ENCODE assay signal across 8 mouse cellular contexts in genomic region chr10:13983631-13984030, GRCm38 (mm10). TPM values are rescaled to one million over a fixed set of nuclear protein-coding genes. Genes with fewer than 3 reads are reported as not detected.
DNase-seq lines count a peak whose midpoint lies in the region; ATAC-seq and TF ChIP-seq lines count a peak whose summit lies in the region.

No protein-coding gene starts in this region.

- TF ChIP-seq CTCF in layer of hippocampus, adult 2 months (conservative IDR thresholded peaks at IDR 0.05): no peak

- no peak overlapping the region for H3K4me3 ChIP-seq in layer of hippocampus, adult 2 months
- H3K4me3 ChIP-seq in hindbrain, embryonic 15.5 days: no peak overlapping the region
- no peak overlapping the region for H3K4me3 ChIP-seq in liver, embryonic 16.5 days (ENCODE audit: low read depth, low read length)

- H3K4me2 ChIP-seq in hindbrain, embryonic 15.5 days: peak overlapping the region; percentile 72
- H3K4me2 ChIP-seq in liver, embryonic 16.5 days (ENCODE audit: low read depth, low read length): 0 out of 2 replicates have a peak overlapping the region, but pooled peaks have one; percentile 71

- no peak overlapping the region for H3K9ac ChIP-seq in hindbrain, embryonic 15.5 days
- H3K9ac ChIP-seq in liver, embryonic 16.5 days (ENCODE audit: low read depth, low read length): no peak overlapping the region

- no peaks in the 10 kb centered on the region for H3K27me3 ChIP-seq in hindbrain, embryonic 15.5 days
- no peaks in the 10 kb centered on the region for H3K27me3 ChIP-seq in liver, embryonic 16.5 days (ENCODE audit: control insufficient read depth, insufficient read depth, low read depth, low read length)

- H3K9me3 ChIP-seq in hindbrain, embryonic 15.5 days: no peaks in the 10 kb centered on the region
- H3K9me3 ChIP-seq in liver, embryonic 16.5 days (replicated peaks; ENCODE audit: control insufficient read depth, low read length): no peaks in the 10 kb centered on the region

- 32% methylated on average over 12 of the region's 12 CpGs for whole genome bisulfite sequencing in hindbrain, embryonic 15.5 days
- 25% methylated on average over 12 of the region's 12 CpGs for WGBS in liver, embryonic 16.5 days (ENCODE audit: insufficient replicate concordance)

- H3K4me1 ChIP-seq in hindbrain, embryonic 15.5 days (replicated peaks): peaks cover 17% of the 10 kb centered on the region
- peaks cover 2% of the 10 kb centered on the region; the same call in 1 of the 2 replicates for H3K4me1 ChIP-seq in liver, embryonic 16.5 days (ENCODE audit: control insufficient read depth, low read depth, low read length)

- DNase-seq in layer of hippocampus, adult 2 months (ENCODE audit: low spot score in 2 of 2): no peak
- DNase-seq in layer of hippocampus, postnatal 14 days (ENCODE audit: low spot score in 2 of 2): no peak
- peak; percentile 49 for DNase-seq in embryo, embryonic 11 days
- peak; percentile 25 for DNase-seq in neural tube, embryonic 10.5 days (ENCODE audit: extremely low spot score, low spot score)
- DNase-seq in c-Kit-positive CD71-positive TER-119-positive erythroid progenitor cells, embryonic 14.5 days (ENCODE audit: low spot score): no peak
- DNase-seq in urinary bladder, postnatal 10 days (ENCODE audit: low spot score): no peak

- H3K27ac ChIP-seq in layer of hippocampus, adult 2 months: peak overlapping the region; percentile 94
- peak overlapping the region; percentile 77; the same call in 1 of the 2 replicates for H3K27ac ChIP-seq in hindbrain, embryonic 15.5 days (replicated peaks)
- H3K27ac ChIP-seq in liver, embryonic 16.5 days (ENCODE audit: low read length): no peak overlapping the region; the same call in 1 of the 2 replicates

- H3K36me3 ChIP-seq in hindbrain, embryonic 15.5 days: no peaks in the 10 kb centered on the region
- no peaks in the 10 kb centered on the region for H3K36me3 ChIP-seq in liver, embryonic 16.5 days (ENCODE audit: control insufficient read depth, insufficient read depth)

- no peak for ATAC-seq in hindbrain, embryonic 15.5 days (ENCODE audit: low FRiP score, low read depth)
- no peak for ATAC-seq in liver, embryonic 16.5 days (ENCODE audit: low read depth)

RNA-seq across cellular contexts. Expression of gene Hivep2, which starts 17.8 kb away (rescaled TPM):
- total RNA-seq in layer of hippocampus, adult 2 months (2021): 100 to 1,000 TPM; 203 to 210 TPM
- 100 to 1,000 TPM; 216 to 243 TPM for total RNA-seq in layer of hippocampus, postnatal 14 days (2021)
- 10.7 and 11.6 TPM in 2 replicates for polyA plus RNA-seq in hindbrain, embryonic 15.5 days (2015; fragmentation: Nextera tagmentation; extraction: Ambion mirVana)
- polyA plus RNA-seq in liver, embryonic 16.5 days (2015; fragmentation: Nextera tagmentation; extraction: Ambion mirVana): 0.55 and 0.68 TPM in 2 replicates

Comparison
In these comparisons a context has a peak if more than half of its experiments do, and no peak if none do; other contexts are left out.
1. DNase-seq: peak in embryo, embryonic 11 days (single experiment) and neural tube, embryonic 10.5 days (single experiment); none in layer of hippocampus, adult 2 months (0 of 2), layer of hippocampus, postnatal 14 days (0 of 2), c-Kit-positive CD71-positive TER-119-positive erythroid progenitor cells, embryonic 14.5 days (single experiment) and urinary bladder, postnatal 10 days (single experiment).